9 mouse cellular contexts compared by ENCODE assay signal in the genomic region with DNA sequence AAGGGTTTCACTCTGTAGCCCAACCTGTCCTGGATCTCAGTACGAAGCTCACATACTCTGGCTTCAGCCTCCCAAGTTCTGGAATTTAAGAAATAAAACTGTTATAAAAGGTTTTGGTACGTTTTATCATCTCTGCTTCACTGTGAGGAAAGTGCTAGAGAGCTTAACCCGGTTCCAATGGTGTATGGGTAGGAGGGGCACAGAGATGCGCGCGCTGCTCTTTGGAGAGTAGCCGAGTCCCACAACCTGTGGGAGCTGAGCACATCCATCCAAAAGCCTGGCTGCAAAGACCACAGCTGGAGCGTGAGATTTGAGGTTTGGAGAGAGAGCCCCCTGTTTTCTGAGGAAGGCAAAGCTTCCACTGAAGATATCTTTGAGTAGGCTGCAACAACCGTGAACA. TPM values are rescaled to one million over a fixed set of nuclear protein-coding genes. Genes with fewer than 3 reads are reported as not detected.
DNase-seq lines count a peak whose midpoint lies in the region; ATAC-seq lines count a peak whose summit lies in the region.
"Had no signal": no experiment of that assay in that cellular context is flagged by ENCODE, and none has a peak within 500 bp of the region (broad histone marks: within the 10 kb centered on the region; RNA-seq: fewer than 3 reads in every experiment).

No protein-coding gene starts in this region.

- intact Hi-C loops in left cerebral cortex, postnatal 25 days (cut with DNase I): loop anchor here (2.0 to 10.0 kb wide), 4 partner anchors 51 to 1033 kb away; no protein-coding TSS in a partner anchor

- no peak overlapping the region for H3K27ac ChIP-seq in heart, embryonic 16.5 days (ENCODE audit: low read length)

- 3% methylated on average over 9 of the region's 9 CpGs for WGBS in heart, embryonic 16.5 days

- DNase-seq in left cerebral cortex, postnatal 25 days (ENCODE audit: low spot score in 2 of 2): peak; percentile 11 to 44
- no peak for DNase-seq in left cerebral cortex, adult 9 months (ENCODE audit: low spot score in 2 of 2)
- peak; percentile 23 for DNase-seq in c-Kit-positive CD71-positive TER-119-negative erythroid progenitor cells, embryonic 14.5 days (ENCODE audit: low read depth)
- no peak for DNase-seq in spleen, postnatal 14 days (ENCODE audit: low spot score in 2 of 2)
- no peak for DNase-seq in kidney, adult 11 months

- H3K4me3 ChIP-seq in heart, embryonic 16.5 days (ENCODE audit: low read length): peak overlapping the region; percentile 59

- no peaks in the 10 kb centered on the region for H3K27me3 ChIP-seq in heart, embryonic 16.5 days (ENCODE audit: control insufficient read depth, insufficient read depth, low read length)

- no peaks in the 10 kb centered on the region for H3K36me3 ChIP-seq in heart, embryonic 16.5 days (ENCODE audit: control insufficient read depth, insufficient read depth)

- H3K9me3 ChIP-seq in heart, embryonic 16.5 days (replicated peaks; ENCODE audit: control insufficient read depth, low read length): no peaks in the 10 kb centered on the region

- peak overlapping the region; percentile 91 for H3K4me2 ChIP-seq in heart, embryonic 16.5 days (ENCODE audit: low read depth, low read length)

- ATAC-seq in heart, embryonic 16.5 days (replicated peaks; ENCODE audit: extremely low read depth, insufficient read depth, low FRiP score): 0 out of 2 replicates have a peak, but pooled peaks have one; percentile 32
- ATAC-seq in megakaryocyte-erythroid progenitor cell, adult 5-6 weeks (replicated peaks; ENCODE audit: low FRiP score, low TSS enrichment, poor library complexity, severe bottlenecking): peak; percentile 65
- no peak for ATAC-seq in megakaryocyte progenitor cell, adult 5-6 weeks (replicated peaks; ENCODE audit: poor library complexity)

- H3K4me1 ChIP-seq in heart, embryonic 16.5 days (ENCODE audit: control insufficient read depth, insufficient read depth, low read length): peaks cover 10% of the 10 kb centered on the region

- H3K9ac ChIP-seq in heart, embryonic 16.5 days (ENCODE audit: low read length): peak overlapping the region; percentile 46; the same call in 1 of the 2 replicates

RNA-seq across cellular contexts. Expression of a gene that starts 15.5 kb away (rescaled TPM):
- not detected for total RNA-seq in left cerebral cortex, postnatal 25 days (2021)
- polyA plus RNA-seq in heart, embryonic 16.5 days (2015; fragmentation: Nextera tagmentation; extraction: Ambion mirVana): 0.21 TPM in 1 of 2 replicates, not detected in the other
- not detected in 2 replicates for total RNA-seq in megakaryocyte-erythroid progenitor cell, adult 5-6 weeks (2014; fragmentation: Nextera tagmentation)
- not detected in 2 replicates for total RNA-seq in megakaryocyte-erythroid progenitor cell, adult 5-6 weeks (2017)
- not detected in 2 replicates for total RNA-seq in megakaryocyte progenitor cell, adult 5-6 weeks (2015)
- total RNA-seq in megakaryocyte progenitor cell, adult 5-6 weeks (2017): not detected in 2 replicates
- total RNA-seq: heart, adult 18-20 months had no signal

RNA-seq across cellular contexts. Expression of a gene that starts 19.3 kb away (rescaled TPM):
- total RNA-seq in left cerebral cortex, postnatal 25 days (2021): not detected
- polyA plus RNA-seq in heart, embryonic 16.5 days (2015; fragmentation: Nextera tagmentation; extraction: Ambion mirVana): not detected in 2 replicates
- not detected in 2 replicates for total RNA-seq in megakaryocyte-erythroid progenitor cell, adult 5-6 weeks (2014; fragmentation: Nextera tagmentation)
- not detected in 2 replicates for total RNA-seq in megakaryocyte-erythroid progenitor cell, adult 5-6 weeks (2017)
- not detected in 2 replicates for total RNA-seq in megakaryocyte progenitor cell, adult 5-6 weeks (2015)
- total RNA-seq in megakaryocyte progenitor cell, adult 5-6 weeks (2017): not detected in 2 replicates
- total RNA-seq: heart, adult 18-20 months had no signal

RNA-seq across cellular contexts. Expression of a gene that starts 34.9 kb away (rescaled TPM):
- not detected for total RNA-seq in left cerebral cortex, postnatal 25 days (2021)
- not detected in 2 replicates for polyA plus RNA-seq in heart, embryonic 16.5 days (2015; fragmentation: Nextera tagmentation; extraction: Ambion mirVana)
- total RNA-seq in megakaryocyte-erythroid progenitor cell, adult 5-6 weeks (2014; fragmentation: Nextera tagmentation): not detected in 2 replicates
- not detected in 2 replicates for total RNA-seq in megakaryocyte-erythroid progenitor cell, adult 5-6 weeks (2017)
- not detected in 2 replicates for total RNA-seq in megakaryocyte progenitor cell, adult 5-6 weeks (2015)
- not detected in 2 replicates for total RNA-seq in megakaryocyte progenitor cell, adult 5-6 weeks (2017)
- total RNA-seq: heart, adult 18-20 months had no signal

RNA-seq across cellular contexts. Expression of a gene that starts 35.2 kb away (rescaled TPM):
- total RNA-seq in left cerebral cortex, postnatal 25 days (2021): 1 to 10 TPM; 7.5 to 7.9 TPM
- 7.2 and 9.1 TPM in 2 replicates for polyA plus RNA-seq in heart, embryonic 16.5 days (2015; fragmentation: Nextera tagmentation; extraction: Ambion mirVana)
- total RNA-seq in megakaryocyte-erythroid progenitor cell, adult 5-6 weeks (2014; fragmentation: Nextera tagmentation): 8.5 and 11.1 TPM in 2 replicates
- 11.0 and 20.0 TPM in 2 replicates for total RNA-seq in megakaryocyte-erythroid progenitor cell, adult 5-6 weeks (2017)
- 7.5 and 9.1 TPM in 2 replicates for total RNA-seq in megakaryocyte progenitor cell, adult 5-6 weeks (2015)
- 15.5 and 17.5 TPM in 2 replicates for total RNA-seq in megakaryocyte progenitor cell, adult 5-6 weeks (2017)

Comparison
In these comparisons a context has a peak if more than half of its experiments do, and no peak if none do; other contexts are left out.
1. DNase-seq: peak in left cerebral cortex, postnatal 25 days (2 of 2) and c-Kit-positive CD71-positive TER-119-negative erythroid progenitor cells, embryonic 14.5 days (single experiment); none in left cerebral cortex, adult 9 months (0 of 2), spleen, postnatal 14 days (0 of 2) and kidney, adult 11 months (single experiment).